Mouse (Mus musculus) olfactory bulb, adult 2 months (tissue): Measurements from ENCODE around the gene Tmem127.

ENCODE experiments used
- CTCF ChIP-seq: fragments of 200-500 bp; IDR thresholded peaks from 2 replicates; pipeline ENCODE4 v1.5.1; 2012; ENCODE audit warnings: low read depth, mild to moderate bottlenecking, low read length, moderate library complexity; ENCODE audit not compliant: insufficient read depth
- POLR2A ChIP-seq: fragments of 200-500 bp; IDR thresholded peaks from 2 replicates; pipeline ENCODE4 v1.6.1; 2012; ENCODE audit warnings: mild to moderate bottlenecking, low read depth, low read length, moderate library complexity; ENCODE audit not compliant: insufficient read depth

GRCm38 (mm10) chr2:127275551-127276320 is 28.0 kb downstream of the Tmem127 start:
- no peak for TF ChIP-seq CTCF
- TF ChIP-seq POLR2A = no peak
